ENCODE assay signal across 10 mouse cellular contexts in genomic region chr6:108233070-108233469, GRCm38 (mm10). TPM values are rescaled to one million over a fixed set of nuclear protein-coding genes. Genes with fewer than 3 reads are reported as not detected.
A peak's percentile ranks its signal among the peaks of the same experiment; 100 is the strongest.
DNase-seq lines count a peak whose midpoint lies in the region; ATAC-seq lines count a peak whose summit lies in the region.
"Had no signal": no experiment of that assay in that cellular context is flagged by ENCODE, and none has a peak within 500 bp of the region (broad histone marks: within the 10 kb centered on the region; RNA-seq: fewer than 3 reads in every experiment).

No protein-coding gene starts in this region.

- no peaks in the 10 kb centered on the region for H3K36me3 ChIP-seq in lung, embryonic 16.5 days (ENCODE audit: control insufficient read depth, insufficient read depth, low read length)
- peaks cover 2% of the 10 kb centered on the region; the same call in 1 of the 2 replicates for H3K36me3 ChIP-seq in heart, embryonic 12.5 days
- H3K36me3 ChIP-seq in kidney, embryonic 16.5 days (ENCODE audit: insufficient read depth, low read length): no peaks in the 10 kb centered on the region; the same call in 1 of the 2 replicates
- H3K36me3 ChIP-seq: neural tube, embryonic 15.5 days had no signal

- no peak for ATAC-seq in lung, embryonic 16.5 days (ENCODE audit: low read depth)
- peak; percentile 17; the same call in 1 of the 2 replicates for ATAC-seq in heart, embryonic 12.5 days (ENCODE audit: insufficient number of reproducible peaks, low FRiP score)
- ATAC-seq in kidney, embryonic 16.5 days (ENCODE audit: low FRiP score, low TSS enrichment): no peak

- peaks cover 48% of the 10 kb centered on the region for H3K4me1 ChIP-seq in lung, embryonic 16.5 days (replicated peaks; ENCODE audit: control insufficient read depth, insufficient read depth, low read length)
- H3K4me1 ChIP-seq in heart, embryonic 12.5 days (replicated peaks): peaks cover 63% of the 10 kb centered on the region
- peaks cover 62% of the 10 kb centered on the region for H3K4me1 ChIP-seq in kidney, embryonic 16.5 days (ENCODE audit: insufficient read depth, low read length)

- no peak overlapping the region for H3K4me3 ChIP-seq in lung, embryonic 16.5 days (ENCODE audit: low read length)
- H3K4me3 ChIP-seq in heart, embryonic 12.5 days: no peak overlapping the region
- no peak overlapping the region for H3K4me3 ChIP-seq in kidney, embryonic 16.5 days (ENCODE audit: low read length)
- H3K4me3 ChIP-seq: neural tube, embryonic 15.5 days had no signal

- no peaks in the 10 kb centered on the region for H3K9me3 ChIP-seq in lung, embryonic 16.5 days (ENCODE audit: control insufficient read depth, low read length)
- no peaks in the 10 kb centered on the region for H3K9me3 ChIP-seq in heart, embryonic 12.5 days (replicated peaks)
- H3K9me3 ChIP-seq in kidney, embryonic 16.5 days (ENCODE audit: low read length): no peaks in the 10 kb centered on the region
- H3K9me3 ChIP-seq: neural tube, embryonic 15.5 days had no signal

- WGBS in lung, embryonic 16.5 days: 25% methylated on average over 6 of the region's 6 CpGs
- 15% methylated on average over 6 of the region's 6 CpGs for WGBS in heart, embryonic 12.5 days
- WGBS in kidney, embryonic 16.5 days: 29% methylated on average over 6 of the region's 6 CpGs

- H3K27ac ChIP-seq in lung, embryonic 16.5 days (ENCODE audit: low read length): peak overlapping the region; percentile 46
- H3K27ac ChIP-seq in heart, embryonic 12.5 days (ENCODE audit: poor library complexity, severe bottlenecking): peak overlapping the region; percentile 38
- H3K27ac ChIP-seq in kidney, embryonic 16.5 days (ENCODE audit: low read length): peak overlapping the region; percentile 37
- H3K27ac ChIP-seq: macrophage; neural tube, embryonic 15.5 days had no signal

- H3K9ac ChIP-seq in lung, embryonic 16.5 days (ENCODE audit: low read length): no peak overlapping the region
- no peak overlapping the region for H3K9ac ChIP-seq in heart, embryonic 12.5 days
- H3K9ac ChIP-seq in kidney, embryonic 16.5 days (replicated peaks; ENCODE audit: low read length): no peak overlapping the region
- H3K9ac ChIP-seq: neural tube, embryonic 15.5 days had no signal

- H3K4me2 ChIP-seq in lung, embryonic 16.5 days (ENCODE audit: low read depth, low read length): no peak overlapping the region
- H3K4me2 ChIP-seq in heart, embryonic 12.5 days: no peak overlapping the region
- H3K4me2 ChIP-seq in kidney, embryonic 16.5 days (replicated peaks; ENCODE audit: low read depth, low read length): no peak overlapping the region
- H3K4me2 ChIP-seq: neural tube, embryonic 15.5 days had no signal

- no peaks in the 10 kb centered on the region for H3K27me3 ChIP-seq in lung, embryonic 16.5 days (ENCODE audit: control insufficient read depth, insufficient read depth, low read depth, low read length)
- no peaks in the 10 kb centered on the region for H3K27me3 ChIP-seq in heart, embryonic 12.5 days (replicated peaks)
- H3K27me3 ChIP-seq in kidney, embryonic 16.5 days (ENCODE audit: insufficient read depth, low read length): no peaks in the 10 kb centered on the region
- H3K27me3 ChIP-seq: neural tube, embryonic 15.5 days had no signal

- DNase-seq in lung, postnatal 25 days (ENCODE audit: low spot score): no peak
- peak; percentile 89 for DNase-seq in adrenal gland, postnatal 10 days
- DNase-seq in frontal cortex, postnatal 14 days (ENCODE audit: low spot score in 2 of 2): no peak
- DNase-seq in layer of hippocampus, postnatal 14 days (ENCODE audit: low spot score in 2 of 2): no peak
- DNase-seq in thymus, postnatal 0 days (ENCODE audit: low spot score): no peak

RNA-seq across cellular contexts. Expression of gene Itpr1, which starts 20.2 kb away (rescaled TPM):
- polyA plus RNA-seq in lung, embryonic 16.5 days (2015; fragmentation: Nextera tagmentation; extraction: Ambion mirVana): 12.4 and 13.0 TPM in 2 replicates
- 100 to 1,000 TPM; 100 to 111 TPM for total RNA-seq in adrenal gland, postnatal 10 days (2021)
- 22.0 and 22.7 TPM in 2 replicates for polyA plus RNA-seq in heart, embryonic 12.5 days (2016; fragmentation: Nextera tagmentation; extraction: Ambion mirVana)
- polyA plus RNA-seq in kidney, embryonic 16.5 days (2015; fragmentation: Nextera tagmentation; extraction: Ambion mirVana): 24.6 and 25.2 TPM in 2 replicates
- 100 to 1,000 TPM; 132 to 141 TPM for total RNA-seq in layer of hippocampus, postnatal 14 days (2021)
- polyA plus RNA-seq in thymus, postnatal 0 days (2015; fragmentation: Nextera tagmentation; extraction: Ambion mirVana): 12.1 and 18.0 TPM in 2 replicates

RNA-seq across cellular contexts. Expression of gene Sumf1, which starts 47.7 kb away (rescaled TPM):
- 26.0 and 26.7 TPM in 2 replicates for polyA plus RNA-seq in lung, embryonic 16.5 days (2015; fragmentation: Nextera tagmentation; extraction: Ambion mirVana)
- total RNA-seq in adrenal gland, postnatal 10 days (2021): 10 to 100 TPM; 25.9 to 27.6 TPM
- polyA plus RNA-seq in heart, embryonic 12.5 days (2016; fragmentation: Nextera tagmentation; extraction: Ambion mirVana): 24.6 and 25.2 TPM in 2 replicates
- polyA plus RNA-seq in kidney, embryonic 16.5 days (2015; fragmentation: Nextera tagmentation; extraction: Ambion mirVana): 27.1 and 27.7 TPM in 2 replicates
- total RNA-seq in layer of hippocampus, postnatal 14 days (2021): 10 to 100 TPM; 16.6 to 19.8 TPM
- 14.8 and 17.3 TPM in 2 replicates for polyA plus RNA-seq in thymus, postnatal 0 days (2015; fragmentation: Nextera tagmentation; extraction: Ambion mirVana)
